Mouse (Mus musculus) erythroblast, adult 5-6 weeks (primary cell): ENCODE results near the gene Astn2. TPM values are rescaled to one million over a fixed set of nuclear protein-coding genes. Genes with fewer than 3 reads are reported as not detected.

Experiments used
- ATAC-seq: replicated peaks from 2 replicates; pipeline ENCODE4 v1.8.0; 2016; ENCODE audit warnings: moderate number of reproducible peaks, mild to moderate bottlenecking, moderate TSS enrichment, inconsistent platforms; ENCODE audit not compliant: poor library complexity, low FRiP score, severe bottlenecking
- total RNA-seq, 2 experiments: library from RNA; stranded (forward) in 1 of 2; stranded (reverse) in 1 of 2; fragments of 150-400 nt in 1 of 2; fragments of 200-764, 138-1000 nt in 1 of 2; gene quantifications; 2 replicates each; pipeline versions ENCODE4 v1.2.3 to v1.2.4; 2015 to 2017; ENCODE audit warnings: low replicate concordance in 2 of 2

The Astn2 gene
- total RNA-seq, 2 experiments from 2014 or later, result not detected

DNA sequence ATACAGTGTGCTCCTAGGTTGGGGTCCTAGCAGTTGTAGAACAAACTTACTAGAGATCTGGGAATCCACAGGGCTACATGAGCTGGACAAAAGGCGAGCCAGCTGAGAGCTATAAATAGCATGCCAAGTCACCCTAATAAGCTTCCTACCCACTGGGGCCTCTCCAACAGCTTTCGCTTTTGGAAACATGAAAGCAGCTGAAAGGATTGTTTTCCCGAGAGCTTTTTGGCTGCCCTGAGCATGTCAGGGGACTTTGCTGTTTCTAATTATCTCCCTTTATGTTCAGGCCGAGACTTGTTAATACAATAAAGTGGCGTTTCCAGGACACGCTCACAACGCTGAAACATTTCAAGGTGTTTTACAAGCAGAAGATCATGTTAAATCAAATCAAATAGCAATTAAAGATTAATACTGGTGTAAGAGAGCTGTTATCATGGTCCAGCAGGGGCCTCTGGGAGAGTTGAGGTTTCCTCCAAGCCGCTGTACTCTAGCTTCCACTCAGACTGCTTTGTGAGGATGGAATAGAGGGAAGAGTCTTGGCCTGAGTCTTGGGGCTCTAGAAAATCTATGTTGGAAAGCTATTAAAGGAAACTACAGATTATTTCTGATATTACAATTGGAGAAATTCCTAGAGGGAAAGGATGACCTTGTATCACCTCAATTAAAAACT, 378.9 kb downstream of the Astn2 start:
- ATAC-seq, result no peak

DNA sequence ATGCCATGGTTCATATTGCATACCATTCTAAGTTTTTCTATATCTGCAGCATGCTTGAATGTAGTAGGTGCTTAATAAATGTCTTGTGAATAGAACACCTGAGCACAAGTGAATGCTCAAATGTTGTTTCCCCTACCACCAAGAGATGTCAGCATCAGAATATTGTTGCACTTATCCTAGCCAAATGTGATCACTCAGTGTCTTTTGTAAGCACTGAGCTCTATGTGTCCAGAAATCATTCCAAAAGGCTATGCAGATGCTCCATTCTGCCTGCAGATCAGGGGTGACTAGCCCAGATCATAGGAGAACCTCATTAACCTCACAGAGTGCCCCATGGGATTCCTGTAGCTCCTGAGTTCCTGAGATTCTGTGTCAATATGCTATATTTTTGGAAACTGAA, 401.5 kb downstream of the Astn2 start:
- no peak for ATAC-seq

GRCm38 (mm10) chr4:65983643-65984042, 420.8 kb downstream of the Astn2 start:
- ATAC-seq, result no peak

GRCm38 (mm10) chr4:65982882-65983281, 421.5 kb downstream of the Astn2 start:
- no peak for ATAC-seq

DNA sequence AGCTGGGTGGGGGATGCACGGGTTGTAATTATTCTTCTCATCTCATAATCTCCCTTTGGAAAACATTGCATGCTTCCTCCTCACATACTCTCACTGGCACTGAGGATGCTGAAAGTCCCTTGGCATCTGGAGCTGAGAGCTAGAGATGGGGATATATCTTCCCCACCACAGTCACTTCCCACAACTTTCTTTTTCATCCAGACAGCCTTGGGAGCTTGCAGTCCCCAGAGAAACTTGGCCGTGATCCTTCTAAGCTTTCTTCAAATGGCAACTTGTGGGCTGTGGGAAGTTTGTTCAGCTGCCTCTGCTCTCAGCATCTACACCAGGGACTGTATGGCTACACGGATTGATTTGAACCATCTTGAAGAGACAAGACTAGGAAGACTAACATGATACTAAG, 428.2 kb downstream of the Astn2 start:
- no peak for ATAC-seq

DNA sequence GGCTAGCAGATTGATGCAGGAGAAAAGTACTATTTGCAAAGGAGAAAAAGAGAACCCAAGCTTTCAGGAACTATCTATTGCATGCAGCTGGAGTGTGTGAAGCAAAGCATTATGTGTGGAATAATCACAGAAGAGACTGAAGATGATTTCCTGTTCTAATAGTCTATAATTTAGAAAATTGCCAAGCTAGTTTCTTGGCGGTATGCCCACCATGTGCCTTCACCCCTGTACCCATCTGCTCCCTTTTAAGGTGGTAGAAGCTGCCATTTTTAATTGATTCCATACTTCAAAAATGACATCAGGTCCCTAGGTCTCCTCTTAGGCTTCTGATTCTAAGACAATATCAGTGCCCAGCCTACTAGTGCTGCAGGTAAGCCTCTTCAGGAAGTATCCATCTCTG, 432.0 kb downstream of the Astn2 start:
- ATAC-seq, result no peak

- no peak for ATAC-seq
These were observed 435.1 kb downstream of the Astn2 start for GRCm38 (mm10) chr4:65969318-65969717.

DNA sequence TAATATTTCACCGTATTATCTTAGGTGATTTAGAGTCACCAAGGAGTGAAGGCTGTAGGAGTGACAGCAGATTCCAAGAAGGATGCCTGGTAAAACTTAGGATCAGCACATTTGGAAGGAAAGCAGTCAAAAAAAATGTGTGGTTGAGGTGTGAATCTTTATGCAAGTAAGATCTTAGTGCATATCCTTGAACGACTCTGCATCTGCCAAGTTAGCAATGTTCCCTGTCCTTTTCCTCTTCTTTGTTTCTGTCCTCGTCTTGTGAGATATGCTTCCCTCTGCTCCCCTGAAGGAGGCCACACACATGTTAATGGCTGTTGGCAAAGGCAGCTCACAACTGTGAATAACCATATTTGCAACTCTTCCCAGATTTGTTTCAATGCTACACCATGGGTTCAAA, 439.8 kb downstream of the Astn2 start:
- no peak for ATAC-seq

GRCm38 (mm10) chr4:65959188-65959759, 445.1 kb downstream of the Astn2 start:
- ATAC-seq, result no peak

GRCm38 (mm10) chr4:65958369-65959187, 445.8 kb downstream of the Astn2 start:
- ATAC-seq, result no peak

DNA sequence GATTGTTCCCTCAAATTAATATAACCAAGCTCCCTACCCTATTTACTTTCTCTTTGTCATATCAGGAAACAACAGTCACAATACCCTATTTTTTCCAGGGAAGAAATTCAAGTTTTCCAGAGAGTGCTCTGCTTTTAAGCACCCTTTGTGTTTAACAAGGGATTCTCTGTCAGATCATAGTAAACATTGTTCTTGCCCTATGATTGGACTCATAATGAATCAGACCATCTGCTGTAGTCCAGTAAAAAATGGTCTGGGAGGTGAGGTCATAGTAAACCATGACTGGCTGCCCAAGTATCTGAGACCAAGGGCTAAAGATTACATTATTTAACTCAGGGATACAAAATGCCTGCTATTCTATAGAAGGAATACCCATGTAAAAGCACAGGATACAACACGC, 452.5 kb downstream of the Astn2 start:
- no peak for ATAC-seq

DNA sequence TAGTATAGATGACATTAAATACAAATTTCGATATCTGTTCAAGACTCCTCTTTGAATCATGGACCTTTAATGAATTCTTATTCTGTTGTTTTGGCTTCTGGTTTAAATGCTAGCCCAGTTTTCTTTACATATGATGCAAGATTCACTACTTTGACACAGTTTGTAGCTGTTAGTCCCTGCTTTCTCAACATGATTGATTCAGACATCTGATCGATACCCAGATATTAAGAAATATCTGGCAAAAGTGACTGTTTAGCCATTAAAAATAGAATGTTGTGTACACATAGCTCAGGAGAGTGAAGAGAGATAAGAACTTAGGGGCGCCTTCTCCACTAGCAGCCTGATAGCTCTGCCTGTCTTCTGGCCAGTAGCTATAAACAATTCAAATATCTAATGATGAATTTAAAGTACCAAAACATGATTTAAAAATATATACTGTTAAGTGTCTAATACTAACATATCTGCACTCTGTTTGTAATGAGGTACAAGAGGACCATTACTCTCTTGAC, 457.2 kb downstream of the Astn2 start:
- no peak for ATAC-seq

GRCm38 (mm10) chr4:65946021-65946420, 458.4 kb downstream of the Astn2 start:
- no peak for ATAC-seq

- no peak for ATAC-seq
These were observed 473.5 kb downstream of the Astn2 start for GRCm38 (mm10) chr4:65930901-65931300.

DNA sequence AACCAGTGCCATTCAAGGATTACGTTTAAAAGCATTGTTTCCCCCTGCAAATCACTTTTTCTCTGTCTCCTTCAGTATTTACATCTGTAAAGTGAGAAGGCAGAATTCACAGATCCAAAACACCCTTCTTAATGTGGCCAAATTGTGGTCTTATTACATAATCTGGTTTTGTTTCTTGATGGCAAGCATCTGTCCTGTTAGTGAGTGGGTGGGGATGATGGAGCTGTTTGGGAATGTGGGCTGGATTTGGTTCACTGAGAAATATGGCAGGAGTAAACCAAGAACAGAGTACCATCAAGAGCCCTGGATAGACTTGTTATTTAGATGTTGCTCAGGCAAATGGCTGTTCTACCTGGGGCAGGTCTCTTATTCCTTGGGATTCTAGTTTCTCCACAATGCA, 484.1 kb downstream of the Astn2 start:
- no peak for ATAC-seq

GRCm38 (mm10) chr4:65916027-65917008, 488.1 kb downstream of the Astn2 start:
- ATAC-seq, result no peak

GRCm38 (mm10) chr4:65912247-65912942, 492.0 kb downstream of the Astn2 start:
- no peak for ATAC-seq

DNA sequence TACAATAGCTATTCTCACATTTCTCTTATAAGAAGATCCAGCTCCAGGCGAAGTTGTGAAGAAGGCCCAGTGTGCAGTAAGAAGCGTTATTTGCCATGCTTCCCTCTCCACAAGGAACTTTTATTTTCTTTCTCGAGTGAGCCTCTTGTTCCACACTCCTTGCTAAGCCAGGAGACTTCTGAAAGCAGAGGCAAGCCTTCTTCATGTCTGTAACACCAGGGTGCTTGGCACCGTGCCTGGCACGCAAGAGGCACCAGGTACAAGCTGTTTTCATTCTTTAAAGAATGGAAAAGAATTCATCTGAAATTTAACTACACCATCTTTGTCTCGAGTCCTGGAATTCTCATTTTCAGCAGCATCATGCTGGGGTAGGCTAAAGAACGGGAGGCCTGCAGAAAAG, 496.8 kb downstream of the Astn2 start:
- no peak for ATAC-seq

DNA sequence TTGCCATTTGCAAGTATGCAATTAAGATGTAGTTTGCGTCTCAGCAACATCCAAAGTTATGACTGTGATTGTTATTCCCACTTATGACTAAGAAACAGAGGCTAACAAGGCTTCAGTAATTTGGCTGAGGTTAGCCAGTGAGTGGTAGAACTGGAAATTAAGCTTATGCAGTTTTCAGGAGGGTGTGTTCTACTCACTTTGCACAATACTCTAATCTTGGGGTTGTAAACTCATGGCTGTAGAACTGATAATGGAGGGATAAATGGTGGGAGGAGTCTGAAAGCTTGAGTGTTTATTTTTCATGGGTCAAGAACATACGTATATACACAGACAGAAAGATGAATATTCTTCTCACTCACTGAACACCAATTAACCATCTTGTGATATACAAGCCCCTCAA, 499.4 kb downstream of the Astn2 start:
- ATAC-seq, result no peak
